Mouse (Mus musculus): ENCODE data around the gene Sh3bgrl. TPM values are rescaled to one million over a fixed set of nuclear protein-coding genes. Genes with fewer than 3 reads are reported as not detected.
A peak's percentile ranks its signal among the peaks of the same experiment; 100 is the strongest.

Gene Sh3bgrl
- polyA plus RNA-seq, 1 experiment from 2014 or later: 105 TPM

GRCm38 (mm10) chrX:109113401-109114280, 18.5 kb downstream of the Sh3bgrl start:
- 48% methylated on average over 7 of the region's 7 CpGs for WGBS

GRCm38 (mm10) chrX:109119829-109120826, 25.0 kb downstream of the Sh3bgrl start:
- 72% methylated on average over 14 of the region's 14 CpGs for WGBS

More at GRCm38 (mm10) chrX:109113401-109114280, 18.5 kb downstream of the Sh3bgrl start:
- H3K4me3 ChIP-seq (replicated peaks): no peak overlapping the region
- H3K4me1 ChIP-seq (replicated peaks): no peaks in the 10 kb centered on the region
- no peaks in the 10 kb centered on the region for H3K9me3 ChIP-seq
- H3K27ac ChIP-seq: no peak overlapping the region
- H3K36me3 ChIP-seq: no peaks in the 10 kb centered on the region
- H3K9ac ChIP-seq: no peak overlapping the region
- no peak overlapping the region for H3K4me2 ChIP-seq (replicated peaks)
- H3K27me3 ChIP-seq (replicated peaks): no peaks in the 10 kb centered on the region
- ATAC-seq: no peak

GRCm38 (mm10) chrX:109121161-109121560, 26.0 kb downstream of the Sh3bgrl start:
- 38% methylated on average over 9 of the region's 9 CpGs for WGBS

More at GRCm38 (mm10) chrX:109119829-109120826, 25.0 kb downstream of the Sh3bgrl start:
- Histone ChIP-seq H3K9ac (no peak overlapping the region), H3K4me1 (replicated peaks) (0 out of 2 replicates have a peak, but pooled peaks cover 9% of the 10 kb centered on the region), H3K4me2 (replicated peaks) (no peak overlapping the region), H3K9me3 (no peaks in the 10 kb centered on the region), H3K27me3 (replicated peaks) (no peaks in the 10 kb centered on the region), H3K27ac (0 out of 2 replicates have a peak overlapping the region, but pooled peaks have one; percentile 22), H3K4me3 (replicated peaks) (no peak overlapping the region), H3K36me3 (no peaks in the 10 kb centered on the region)
- ATAC-seq: 0 out of 2 replicates have a peak, but pooled peaks have one; percentile 20

GRCm38 (mm10) chrX:109122670-109123069, 27.5 kb downstream of the Sh3bgrl start:
- Histone ChIP-seq H3K27ac (no peak overlapping the region), H3K27me3 (replicated peaks) (no peaks in the 10 kb centered on the region), H3K4me2 (replicated peaks) (no peak overlapping the region), H3K9ac (no peak overlapping the region), H3K36me3 (no peaks in the 10 kb centered on the region), H3K4me3 (replicated peaks) (no peak overlapping the region), H3K9me3 (no peaks in the 10 kb centered on the region), H3K4me1 (replicated peaks) (0 out of 2 replicates have a peak, but pooled peaks cover 9% of the 10 kb centered on the region)
- ATAC-seq: 0 out of 2 replicates have a peak, but pooled peaks have one; percentile 15
- 23% methylated on average over 1 of the region's 1 CpGs for WGBS

More at GRCm38 (mm10) chrX:109121161-109121560, 26.0 kb downstream of the Sh3bgrl start:
- Histone ChIP-seq H3K4me1 (replicated peaks) (0 out of 2 replicates have a peak, but pooled peaks cover 9% of the 10 kb centered on the region), H3K27me3 (replicated peaks) (no peaks in the 10 kb centered on the region), H3K27ac (no peak overlapping the region), H3K4me3 (replicated peaks) (no peak overlapping the region), H3K4me2 (replicated peaks) (no peak overlapping the region), H3K9me3 (no peaks in the 10 kb centered on the region), H3K36me3 (no peaks in the 10 kb centered on the region), H3K9ac (no peak overlapping the region)
- ATAC-seq: 0 out of 2 replicates have a peak, but pooled peaks have one; percentile 15

- no peak overlapping the region for H3K4me3 ChIP-seq (replicated peaks)
- no peaks in the 10 kb centered on the region for H3K9me3 ChIP-seq
- no peaks in the 10 kb centered on the region for H3K27me3 ChIP-seq (replicated peaks)
- H3K27ac ChIP-seq: no peak overlapping the region
- no peak overlapping the region for H3K9ac ChIP-seq
- ATAC-seq: no peak
- H3K4me1 ChIP-seq (replicated peaks): 0 out of 2 replicates have a peak, but pooled peaks cover 9% of the 10 kb centered on the region
- H3K36me3 ChIP-seq: no peaks in the 10 kb centered on the region
- H3K4me2 ChIP-seq (replicated peaks): no peak overlapping the region
Measured at GRCm38 (mm10) chrX:109123762-109124161, 28.6 kb downstream of the Sh3bgrl start.

GRCm38 (mm10) chrX:109126847-109127246, 31.7 kb downstream of the Sh3bgrl start:
- Histone ChIP-seq H3K4me2 (replicated peaks) (no peak overlapping the region), H3K27ac (no peak overlapping the region), H3K36me3 (no peaks in the 10 kb centered on the region), H3K9ac (no peak overlapping the region), H3K4me3 (replicated peaks) (no peak overlapping the region), H3K27me3 (replicated peaks) (no peaks in the 10 kb centered on the region), H3K4me1 (replicated peaks) (0 out of 2 replicates have a peak, but pooled peaks cover 2% of the 10 kb centered on the region), H3K9me3 (no peaks in the 10 kb centered on the region)
- WGBS: 75% methylated on average over 1 of the region's 1 CpGs
- ATAC-seq: no peak

- Histone ChIP-seq H3K4me3 (replicated peaks) (no peak overlapping the region), H3K4me2 (replicated peaks) (no peak overlapping the region), H3K4me1 (replicated peaks) (no peaks in the 10 kb centered on the region), H3K9me3 (no peaks in the 10 kb centered on the region), H3K36me3 (no peaks in the 10 kb centered on the region), H3K9ac (no peak overlapping the region), H3K27ac (no peak overlapping the region), H3K27me3 (replicated peaks) (no peaks in the 10 kb centered on the region)
- whole genome bisulfite sequencing: 37% methylated on average over 7 of the region's 7 CpGs
- peak; percentile 56 for ATAC-seq
Measured at GRCm38 (mm10) chrX:109127551-109128088, 32.5 kb downstream of the Sh3bgrl start.

GRCm38 (mm10) chrX:109130066-109130465, 34.9 kb downstream of the Sh3bgrl start:
- Histone ChIP-seq H3K4me2 (replicated peaks) (no peak overlapping the region), H3K27ac (no peak overlapping the region), H3K4me1 (replicated peaks) (no peaks in the 10 kb centered on the region), H3K4me3 (replicated peaks) (no peak overlapping the region), H3K36me3 (no peaks in the 10 kb centered on the region), H3K9ac (no peak overlapping the region), H3K9me3 (no peaks in the 10 kb centered on the region), H3K27me3 (replicated peaks) (no peaks in the 10 kb centered on the region)
- no peak for ATAC-seq
- 87% methylated on average over 1 of the region's 1 CpGs for WGBS

GRCm38 (mm10) chrX:109131834-109132233, 36.7 kb downstream of the Sh3bgrl start:
- H3K9me3 ChIP-seq: no peaks in the 10 kb centered on the region
- H3K27me3 ChIP-seq (replicated peaks): no peaks in the 10 kb centered on the region
- H3K27ac ChIP-seq: no peak overlapping the region
- ATAC-seq: no peak
- H3K9ac ChIP-seq: no peak overlapping the region
- no peak overlapping the region for H3K4me2 ChIP-seq (replicated peaks)
- no peak overlapping the region for H3K4me3 ChIP-seq (replicated peaks)
- H3K4me1 ChIP-seq (replicated peaks): no peaks in the 10 kb centered on the region
- WGBS: 65% methylated on average over 2 of the region's 2 CpGs
- no peaks in the 10 kb centered on the region for H3K36me3 ChIP-seq

GRCm38 (mm10) chrX:109132463-109132862, 37.3 kb downstream of the Sh3bgrl start:
- Histone ChIP-seq H3K4me2 (replicated peaks) (no peak overlapping the region), H3K4me3 (replicated peaks) (no peak overlapping the region), H3K27me3 (replicated peaks) (no peaks in the 10 kb centered on the region), H3K36me3 (no peaks in the 10 kb centered on the region), H3K27ac (no peak overlapping the region), H3K4me1 (replicated peaks) (no peaks in the 10 kb centered on the region), H3K9me3 (no peaks in the 10 kb centered on the region), H3K9ac (no peak overlapping the region)
- 70% methylated on average over 1 of the region's 1 CpGs for WGBS
- no peak for ATAC-seq

GRCm38 (mm10) chrX:109133500-109133899, 38.3 kb downstream of the Sh3bgrl start:
- no peak for ATAC-seq
- H3K4me3 ChIP-seq (replicated peaks): no peak overlapping the region
- H3K27ac ChIP-seq: no peak overlapping the region
- no peak overlapping the region for H3K4me2 ChIP-seq (replicated peaks)
- H3K36me3 ChIP-seq: no peaks in the 10 kb centered on the region
- no peaks in the 10 kb centered on the region for H3K9me3 ChIP-seq
- no peaks in the 10 kb centered on the region for H3K27me3 ChIP-seq (replicated peaks)
- H3K9ac ChIP-seq: no peak overlapping the region
- 47% methylated on average over 2 of the region's 2 CpGs for WGBS
- no peaks in the 10 kb centered on the region for H3K4me1 ChIP-seq (replicated peaks)
